Mouse (Mus musculus) kidney, postnatal 0 days (tissue): ENCODE measurements around the gene Chp1. TPM values are rescaled to one million over a fixed set of nuclear protein-coding genes. Genes with fewer than 3 reads are reported as not detected.
A peak's percentile ranks its signal among the peaks of the same experiment; 100 is the strongest.
"Not testable (repeated sequence)": the region's sequence is repeated elsewhere in the genome, so short reads cannot be mapped to it uniquely, and the experiment has no call there.

ENCODE experiments used
- ATAC-seq: fragments of 200-750 bp; cut with Nextera tagmentation; replicated peaks from 2 replicates; pipeline ENCODE4 v1.8.0; 2017; ENCODE audit warnings: low read depth, moderate number of reproducible peaks, moderate TSS enrichment, moderate library complexity; ENCODE audit not compliant: low FRiP score
- DNase-seq: peaks from one replicate; pipeline ENCODE4 v3.0.0-alpha.2; 2016; ENCODE audit warnings: low spot score
- H3K27ac ChIP-seq: fragments of 300-500 bp; sonication (generic); 2 replicates; pipeline ENCODE4 v1.5.1; 2014; ENCODE audit warnings: mild to moderate bottlenecking
- H3K27me3 ChIP-seq: fragments of 300-500 bp; sonication (generic); 2 replicates; pipeline ENCODE4 v1.6.1; 2014; ENCODE audit warnings: low read length, mixed read lengths; ENCODE audit not compliant: insufficient read depth
- H3K36me3 ChIP-seq: fragments of 300-500 bp; sonication (generic); 2 replicates; pipeline ENCODE4 v1.6.1; 2014; ENCODE audit warnings: low read length, mixed read lengths; ENCODE audit not compliant: insufficient read depth
- H3K4me1 ChIP-seq: fragments of 300-500 bp; sonication (generic); replicated peaks from 2 replicates; pipeline ENCODE4 v1.6.1; 2014; ENCODE audit warnings: antibody characterized with exemption, low read length, mixed read lengths; ENCODE audit not compliant: insufficient read depth
- H3K4me2 ChIP-seq: fragments of 300-500 bp; sonication (generic); 2 replicates; pipeline ENCODE4 v1.6.1; 2014; ENCODE audit warnings: mild to moderate bottlenecking, low read length, moderate library complexity, mixed read lengths
- H3K4me3 ChIP-seq: fragments of 300-500 bp; sonication (generic); replicated peaks from 2 replicates; pipeline ENCODE4 v1.5.1; 2014; ENCODE audit warnings: low read depth, low read length
- H3K9ac ChIP-seq: fragments of 300-500 bp; sonication (generic); 2 replicates; pipeline ENCODE4 v1.6.1; 2014; ENCODE audit warnings: low read depth, low read length
- H3K9me3 ChIP-seq: fragments of 300-500 bp; sonication (generic); replicated peaks from 2 replicates; pipeline ENCODE4 v1.6.1; 2016; ENCODE audit warnings: low read length, inconsistent platforms, mixed read lengths
- CTCF ChIP-seq: IDR thresholded peaks from 2 replicates; pipeline ENCODE4 v1.5.1; 2016; ENCODE audit warnings: antibody characterized with exemption, low read depth, mild to moderate bottlenecking, moderate library complexity
- WGBS: fragments of 180-500 bp; shearing (Covaris S2); extraction: QIAGEN DNeasy Blood & Tissue Kit; methylation state at CpG from one replicate; pipeline ENCODE4 v1.1.7; 2014; 5-methylcytosine and 5-hydroxymethylcytosine counted together
- polyA plus RNA-seq: library from polyadenylated mRNA; unstranded; fragments of >200 nt; fragmentation: Nextera tagmentation; extraction: Ambion mirVana; gene quantifications from 2 replicates; pipeline ENCODE4 v1.2.1, GENCODE M21; 2015

Chp1 gene
- polyA plus RNA-seq, 1 experiment from 2014 or later = 68.8 TPM

DNA sequence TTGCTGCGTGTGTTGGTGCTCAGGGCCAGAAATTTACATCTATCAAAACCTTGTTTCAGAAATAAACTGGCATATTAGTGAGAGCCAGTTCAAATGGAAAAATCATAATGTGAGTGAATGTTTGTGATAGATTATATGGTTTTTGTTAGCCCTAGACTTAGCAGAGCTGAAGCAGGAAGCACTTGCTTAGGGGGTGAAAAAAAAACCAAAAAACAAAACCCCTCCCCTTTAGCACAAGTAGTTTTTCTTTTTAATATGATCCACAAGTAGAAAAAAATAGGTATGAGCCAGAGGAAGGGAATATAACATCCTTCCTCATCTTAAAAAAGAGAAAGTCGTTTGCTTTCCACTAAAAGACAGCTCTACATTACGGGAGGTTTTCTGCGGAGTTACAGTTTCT, 47.8 kb downstream of the Chp1 start:
- TF ChIP-seq CTCF = no peak
- Histone ChIP-seq H3K27me3 (no peaks in the 10 kb centered on the region), H3K9ac (peak overlapping the region; percentile 97), H3K36me3 (peaks cover 23% of the 10 kb centered on the region), H3K27ac (no peak overlapping the region), H3K4me3 (peak overlapping the region; percentile 96), H3K4me1 (peaks cover 3% of the 10 kb centered on the region; the same call in 1 of the 2 replicates), H3K9me3 (no peaks in the 10 kb centered on the region), H3K4me2 (peak overlapping the region; percentile 77)
- 20% methylated on average over 4 of the region's 4 CpGs for WGBS
- DNase-seq = no peak
- no peak for ATAC-seq

- Histone ChIP-seq H3K27ac (no peak overlapping the region), H3K27me3 (no peaks in the 10 kb centered on the region), H3K4me1 (peaks cover 3% of the 10 kb centered on the region; the same call in 1 of the 2 replicates), H3K36me3 (peaks cover 24% of the 10 kb centered on the region), H3K9ac (no peak overlapping the region), H3K4me3 (no peak overlapping the region), H3K9me3 (no peaks in the 10 kb centered on the region), H3K4me2 (no peak overlapping the region)
- 82% methylated on average over 8 of the region's 8 CpGs for WGBS
- ATAC-seq (no peak), DNase-seq (no peak)
- TF ChIP-seq CTCF = no peak
Observed at GRCm38 (mm10) chr2:119596781-119597330, 49.4 kb downstream of the Chp1 start.

DNA sequence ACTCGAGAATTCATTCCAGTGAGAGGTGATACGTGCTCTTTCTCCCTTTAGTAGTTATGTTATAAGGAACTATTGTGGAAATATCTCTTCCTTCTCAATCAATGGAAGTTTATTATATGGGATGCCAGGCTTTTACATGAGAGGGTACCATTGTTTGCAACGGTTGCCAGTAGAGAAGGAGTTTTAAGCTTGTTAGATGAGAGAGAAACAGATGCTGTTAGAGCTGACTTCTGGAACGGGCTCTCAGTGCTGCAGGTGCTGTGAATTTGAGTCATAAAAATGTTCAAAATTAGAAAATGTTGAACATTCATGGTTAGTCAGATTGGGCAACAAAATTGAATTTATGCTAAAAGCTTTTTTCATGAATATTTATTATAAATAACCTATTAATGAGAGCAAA, 53.5 kb downstream of the Chp1 start:
- peaks cover 34% of the 10 kb centered on the region for H3K36me3 ChIP-seq
- DNase-seq = no peak
- no peak overlapping the region for H3K9ac ChIP-seq
- no peak for ATAC-seq
- no peak overlapping the region for H3K4me3 ChIP-seq
- H3K4me1 ChIP-seq = no peaks in the 10 kb centered on the region
- 83% methylated on average over 4 of the region's 4 CpGs for WGBS
- H3K27ac ChIP-seq = no peak overlapping the region
- no peak overlapping the region for H3K4me2 ChIP-seq
- TF ChIP-seq CTCF = no peak
- H3K27me3 ChIP-seq = no peaks in the 10 kb centered on the region
- no peaks in the 10 kb centered on the region for H3K9me3 ChIP-seq

GRCm38 (mm10) chr2:119601575-119601974, 54.1 kb downstream of the Chp1 start:
- DNase-seq, H3K27me3 ChIP-seq, H3K9ac ChIP-seq, H3K9me3 ChIP-seq, H3K4me2 ChIP-seq, ATAC-seq, H3K27ac ChIP-seq, H3K4me3 ChIP-seq, H3K4me1 ChIP-seq: not testable (repeated sequence)
- peaks cover 34% of the 10 kb centered on the region for H3K36me3 ChIP-seq
- WGBS = 53% methylated on average over 3 of the region's 3 CpGs

DNA sequence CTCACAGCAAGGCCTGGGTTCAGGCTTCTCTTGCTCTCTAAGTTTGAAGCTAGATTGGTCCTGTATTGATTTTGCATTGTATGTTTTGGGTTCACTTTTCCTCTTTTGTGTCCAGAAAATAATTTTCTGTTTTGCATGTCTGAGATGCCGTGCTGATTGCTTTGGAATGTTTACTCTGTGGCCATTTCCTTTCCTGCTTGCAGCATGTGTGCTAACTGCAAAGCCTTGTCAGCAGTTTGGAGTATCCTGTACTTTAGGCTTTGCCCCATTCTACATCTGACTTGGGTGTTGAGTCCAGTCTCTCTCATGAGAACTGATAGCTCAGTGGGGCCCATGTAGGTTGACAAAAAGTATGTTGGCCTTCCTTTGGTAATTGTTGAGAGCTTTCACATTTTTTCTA, 55.0 kb downstream of the Chp1 start:
- H3K4me2 ChIP-seq = no peak overlapping the region
- TF ChIP-seq CTCF = no peak
- DNase-seq (peak; percentile 12), ATAC-seq (no peak)
- H3K27ac ChIP-seq = no peak overlapping the region
- H3K9me3 ChIP-seq = no peaks in the 10 kb centered on the region
- 43% methylated on average over 1 of the region's 1 CpGs for WGBS
- no peak overlapping the region for H3K9ac ChIP-seq
- peaks cover 29% of the 10 kb centered on the region for H3K36me3 ChIP-seq
- no peaks in the 10 kb centered on the region for H3K4me1 ChIP-seq
- no peak overlapping the region for H3K4me3 ChIP-seq
- H3K27me3 ChIP-seq = no peaks in the 10 kb centered on the region

DNA sequence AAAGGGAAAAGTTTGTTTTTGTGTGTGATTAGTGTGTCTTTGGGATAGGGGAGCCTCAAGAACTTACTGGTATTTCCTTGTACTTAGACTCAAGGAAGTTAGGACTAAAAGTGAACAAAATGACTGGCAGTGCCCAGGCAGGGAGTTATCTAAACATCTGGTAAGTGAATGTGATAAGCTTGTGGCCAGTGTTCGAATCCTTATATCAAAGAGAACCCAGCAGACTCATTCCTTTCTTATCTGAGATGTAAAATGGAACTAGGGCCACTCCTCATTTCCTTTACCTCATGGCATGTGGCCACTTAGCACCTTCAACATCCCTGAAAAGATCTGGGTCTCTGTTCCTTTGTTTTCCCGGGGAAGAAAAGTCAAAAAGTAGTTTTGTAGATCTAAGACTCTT, 56.4 kb downstream of the Chp1 start:
- TF ChIP-seq CTCF = no peak
- no peak for ATAC-seq
- Histone ChIP-seq H3K9ac (no peak overlapping the region), H3K4me2 (no peak overlapping the region), H3K4me1 (no peaks in the 10 kb centered on the region), H3K27me3 (no peaks in the 10 kb centered on the region), H3K36me3 (peaks cover 22% of the 10 kb centered on the region), H3K4me3 (no peak overlapping the region), H3K9me3 (no peaks in the 10 kb centered on the region), H3K27ac (no peak overlapping the region)
- DNase-seq = no peak
- WGBS = 77% methylated on average over 2 of the region's 2 CpGs

DNA sequence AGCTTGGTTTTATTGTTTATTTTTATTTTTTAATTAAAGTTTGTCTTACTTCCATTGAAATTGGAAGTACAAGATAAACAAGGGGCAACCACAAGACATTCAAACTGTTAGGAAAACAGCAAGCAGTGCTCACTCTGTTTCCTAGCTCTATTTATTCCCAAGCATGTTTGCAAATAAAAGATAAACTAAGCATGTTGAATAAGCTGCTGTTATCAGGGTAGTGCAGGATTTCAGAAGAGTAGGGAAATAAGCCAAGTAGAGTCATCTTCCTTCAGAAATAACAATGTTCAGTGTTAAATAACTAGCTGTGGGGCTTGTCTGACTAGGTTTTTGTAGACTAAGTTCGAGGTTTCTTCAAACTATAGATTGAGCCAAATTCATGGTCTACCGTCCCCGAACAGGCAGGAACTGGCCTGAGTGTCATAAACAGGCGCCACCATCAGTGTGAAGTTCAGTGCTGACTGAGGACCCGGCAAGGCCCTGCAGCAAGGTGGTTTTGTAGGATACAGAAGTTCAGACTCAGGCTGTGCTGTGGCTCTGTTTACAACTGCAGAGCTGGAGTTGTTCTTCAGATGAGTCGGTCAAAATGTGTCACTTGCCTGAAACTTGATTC, 58.0 kb downstream of the Chp1 start:
- no peak for DNase-seq
- no peaks in the 10 kb centered on the region for H3K27me3 ChIP-seq
- ATAC-seq = no peak
- H3K9me3 ChIP-seq = no peaks in the 10 kb centered on the region
- 87% methylated on average over 6 of the region's 6 CpGs for WGBS
- peaks cover 13% of the 10 kb centered on the region for H3K36me3 ChIP-seq
- no peak overlapping the region for H3K4me2 ChIP-seq
- H3K9ac ChIP-seq = no peak overlapping the region
- no peaks in the 10 kb centered on the region for H3K4me1 ChIP-seq
- no peak overlapping the region for H3K4me3 ChIP-seq
- TF ChIP-seq CTCF = no peak
- no peak overlapping the region for H3K27ac ChIP-seq
